Mouse (Mus musculus): ENCODE results near the gene Plcb1. TPM values are rescaled to one million over a fixed set of nuclear protein-coding genes. Genes with fewer than 3 reads are reported as not detected.

The Plcb1 gene
- total RNA-seq, 1 experiment = 0.89 TPM

DNA sequence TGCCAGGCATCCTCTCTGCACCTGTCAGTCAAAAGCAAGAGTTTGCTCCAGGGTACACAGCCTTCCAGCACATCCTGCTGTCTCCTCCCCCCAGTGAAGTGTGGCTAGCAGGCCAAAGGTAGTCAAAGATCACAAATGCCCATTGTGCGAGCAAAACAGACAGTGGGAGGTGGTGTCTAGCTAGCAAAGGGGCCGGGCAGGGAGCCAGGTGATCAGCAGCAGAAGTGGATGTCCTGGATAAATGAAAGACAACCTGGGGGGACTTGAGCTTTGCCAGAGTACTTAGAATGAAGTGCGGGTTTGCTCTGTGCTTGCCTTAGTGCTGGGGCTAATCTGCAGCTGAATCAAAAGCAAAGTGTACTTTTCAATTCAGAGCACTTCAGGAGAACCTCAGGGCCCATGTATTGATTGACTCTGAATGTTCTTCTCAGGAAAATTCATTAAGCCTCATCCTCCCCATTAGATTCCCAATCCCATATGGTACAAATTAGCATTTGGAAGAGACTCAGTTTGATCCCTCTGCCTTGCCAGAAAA is 191.0 kb downstream of the Plcb1 start:
- peak; percentile 6 for DNase-seq (ENCODE audit: low read depth, low spot score)
- Histone ChIP-seq H3K36me3 (ENCODE audit: control insufficient read depth, insufficient read depth, low read length, poor library complexity, severe bottlenecking) (no peaks in the 10 kb centered on the region), H3K4me1 (ENCODE audit: control insufficient read depth in 2 of 2, insufficient read depth in 2 of 2, low read length in 2 of 2, poor library complexity in 1 of 2) (no peaks in the 10 kb centered on the region), H3K4me3 (ENCODE audit: insufficient read depth in 1 of 2, low read depth in 1 of 2, low read length in 2 of 2, poor library complexity in 1 of 2, severe bottlenecking in 1 of 2) (no peak overlapping the region), H3K27ac (ENCODE audit: insufficient read depth, low read depth, low read length, poor library complexity, severe bottlenecking) (no peak overlapping the region), H3K9ac (ENCODE audit: insufficient read depth, low read depth, low read length, poor library complexity, severe bottlenecking) (no peak overlapping the region), H3K9me3 (ENCODE audit: control insufficient read depth, insufficient read depth, low read depth, low read length) (no peaks in the 10 kb centered on the region)
- in situ Hi-C loops (cut with MboI; ENCODE audit: low sequenced_read_pairs in 2 of 2, unreplicated experiment in 2 of 2) = no loop called here
- TF ChIP-seq HCFC1 (IDR thresholded peaks at IDR 0.05; ENCODE audit: borderline replicate concordance, insufficient read depth, low read length) (no peak), MAFK (IDR thresholded peaks at IDR 0.05; ENCODE audit: insufficient read depth, low read depth, low read length) (no peak), ZNF384 (IDR thresholded peaks at IDR 0.05; ENCODE audit: low read depth, low read length) (no peak), CHD2 (IDR thresholded peaks at IDR 0.05; ENCODE audit: low read depth, low read length) (no peak), ZC3H11A (IDR thresholded peaks at IDR 0.05; ENCODE audit: borderline replicate concordance, low read depth, low read length) (no peak)

DNA sequence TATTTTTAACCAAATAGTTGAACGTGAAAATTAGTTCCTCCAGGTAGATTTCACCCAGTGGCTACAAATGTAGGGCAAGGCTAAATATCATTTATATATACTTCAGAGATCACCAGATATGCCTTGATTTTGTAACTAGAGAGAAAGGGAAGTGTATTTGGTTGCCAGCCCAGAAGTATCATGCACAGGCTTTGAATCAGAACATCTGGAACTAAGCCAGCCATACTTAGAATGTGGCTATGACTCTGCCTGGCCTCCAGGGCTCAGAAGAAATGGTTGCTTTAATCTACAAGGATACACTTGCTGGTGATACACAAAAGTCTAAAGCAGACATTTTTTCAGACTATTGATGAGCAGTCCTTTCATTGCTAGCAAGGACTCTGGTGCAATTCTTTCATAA is 191.8 kb downstream of the Plcb1 start:
- H3K4me3 ChIP-seq (ENCODE audit: insufficient read depth in 1 of 2, low read depth in 1 of 2, low read length in 2 of 2, poor library complexity in 1 of 2, severe bottlenecking in 1 of 2) = no peak overlapping the region
- H3K4me1 ChIP-seq (ENCODE audit: control insufficient read depth in 2 of 2, insufficient read depth in 2 of 2, low read length in 2 of 2, poor library complexity in 1 of 2) = no peaks in the 10 kb centered on the region
- H3K9me3 ChIP-seq (ENCODE audit: control insufficient read depth, insufficient read depth, low read depth, low read length) = no peaks in the 10 kb centered on the region
- no peaks in the 10 kb centered on the region for H3K36me3 ChIP-seq (ENCODE audit: control insufficient read depth, insufficient read depth, low read length, poor library complexity, severe bottlenecking)
- H3K27ac ChIP-seq (ENCODE audit: insufficient read depth, low read depth, low read length, poor library complexity, severe bottlenecking) = no peak overlapping the region
- TF ChIP-seq CHD2 (IDR thresholded peaks at IDR 0.05; ENCODE audit: low read depth, low read length) (no peak), ZNF384 (IDR thresholded peaks at IDR 0.05; ENCODE audit: low read depth, low read length) (no peak), MAFK (IDR thresholded peaks at IDR 0.05; ENCODE audit: insufficient read depth, low read depth, low read length) (no peak), HCFC1 (IDR thresholded peaks at IDR 0.05; ENCODE audit: borderline replicate concordance, insufficient read depth, low read length) (no peak), ZC3H11A (IDR thresholded peaks at IDR 0.05; ENCODE audit: borderline replicate concordance, low read depth, low read length) (no peak)
- no peak overlapping the region for H3K9ac ChIP-seq (ENCODE audit: insufficient read depth, low read depth, low read length, poor library complexity, severe bottlenecking)
- in situ Hi-C loops (cut with MboI; ENCODE audit: low sequenced_read_pairs in 2 of 2, unreplicated experiment in 2 of 2) = no loop called here
- no peak for DNase-seq (ENCODE audit: low read depth, low spot score)

DNA sequence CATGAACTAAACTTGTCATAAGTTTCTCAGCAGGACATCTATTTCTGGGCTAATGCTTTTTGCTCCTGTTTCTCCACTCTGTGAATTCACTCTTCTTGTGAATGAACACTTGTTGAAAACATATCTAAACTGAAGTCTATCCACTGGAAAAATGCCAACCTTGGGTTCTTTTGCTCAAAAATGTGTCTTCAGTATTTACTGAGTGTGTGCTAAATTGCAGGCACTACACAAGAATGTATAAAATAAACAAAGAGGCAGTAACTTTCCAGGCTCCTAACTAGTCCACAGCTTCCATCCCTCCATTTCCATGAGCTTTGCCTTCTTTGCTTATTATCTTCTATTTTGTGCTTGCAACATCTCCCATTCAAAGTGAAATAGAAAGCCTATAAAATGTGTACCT is 195.5 kb downstream of the Plcb1 start:
- TF ChIP-seq CHD2 (IDR thresholded peaks at IDR 0.05; ENCODE audit: low read depth, low read length) (no peak), MAFK (IDR thresholded peaks at IDR 0.05; ENCODE audit: insufficient read depth, low read depth, low read length) (no peak), ZNF384 (IDR thresholded peaks at IDR 0.05; ENCODE audit: low read depth, low read length) (no peak), HCFC1 (IDR thresholded peaks at IDR 0.05; ENCODE audit: borderline replicate concordance, insufficient read depth, low read length) (no peak), ZC3H11A (IDR thresholded peaks at IDR 0.05; ENCODE audit: borderline replicate concordance, low read depth, low read length) (no peak)
- in situ Hi-C loops (cut with MboI; ENCODE audit: low sequenced_read_pairs in 2 of 2, unreplicated experiment in 2 of 2) = no loop called here
- Histone ChIP-seq H3K27ac (ENCODE audit: insufficient read depth, low read depth, low read length, poor library complexity, severe bottlenecking) (no peak overlapping the region), H3K4me1 (ENCODE audit: control insufficient read depth in 2 of 2, insufficient read depth in 2 of 2, low read length in 2 of 2, poor library complexity in 1 of 2) (no peaks in the 10 kb centered on the region), H3K9ac (ENCODE audit: insufficient read depth, low read depth, low read length, poor library complexity, severe bottlenecking) (no peak overlapping the region), H3K4me3 (ENCODE audit: insufficient read depth in 1 of 2, low read depth in 1 of 2, low read length in 2 of 2, poor library complexity in 1 of 2, severe bottlenecking in 1 of 2) (no peak overlapping the region), H3K9me3 (ENCODE audit: control insufficient read depth, insufficient read depth, low read depth, low read length) (no peaks in the 10 kb centered on the region), H3K36me3 (ENCODE audit: control insufficient read depth, insufficient read depth, low read length, poor library complexity, severe bottlenecking) (no peaks in the 10 kb centered on the region)
- no peak for DNase-seq (ENCODE audit: low read depth, low spot score)

DNA sequence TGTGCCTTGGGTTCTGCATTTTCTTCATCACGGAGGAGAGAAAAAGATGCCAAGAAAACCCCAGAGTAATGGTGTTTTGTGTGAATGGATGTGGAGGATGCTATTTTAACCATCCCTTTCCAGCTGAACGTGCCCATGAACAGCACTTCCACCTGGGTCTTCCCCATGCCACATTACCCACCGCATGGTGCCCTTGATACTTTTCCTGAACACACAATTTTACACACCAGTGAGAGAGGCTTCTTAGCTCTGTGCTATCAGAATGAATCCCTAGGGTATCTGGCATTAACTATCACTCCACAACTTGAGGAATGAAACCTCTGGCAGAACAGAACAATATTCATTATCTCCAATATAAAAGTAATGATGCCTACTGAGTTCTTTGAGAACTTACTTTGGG is 199.0 kb downstream of the Plcb1 start:
- in situ Hi-C loops (cut with MboI; ENCODE audit: low sequenced_read_pairs in 2 of 2, unreplicated experiment in 2 of 2) = no loop called here
- H3K4me1 ChIP-seq (ENCODE audit: control insufficient read depth in 2 of 2, insufficient read depth in 2 of 2, low read length in 2 of 2, poor library complexity in 1 of 2) = no peaks in the 10 kb centered on the region
- no peak overlapping the region for H3K9ac ChIP-seq (ENCODE audit: insufficient read depth, low read depth, low read length, poor library complexity, severe bottlenecking)
- no peak overlapping the region for H3K27ac ChIP-seq (ENCODE audit: insufficient read depth, low read depth, low read length, poor library complexity, severe bottlenecking)
- H3K9me3 ChIP-seq (ENCODE audit: control insufficient read depth, insufficient read depth, low read depth, low read length) = no peaks in the 10 kb centered on the region
- no peak for DNase-seq (ENCODE audit: low read depth, low spot score)
- no peaks in the 10 kb centered on the region for H3K36me3 ChIP-seq (ENCODE audit: control insufficient read depth, insufficient read depth, low read length, poor library complexity, severe bottlenecking)
- no peak overlapping the region for H3K4me3 ChIP-seq (ENCODE audit: insufficient read depth in 1 of 2, low read depth in 1 of 2, low read length in 2 of 2, poor library complexity in 1 of 2, severe bottlenecking in 1 of 2)
- TF ChIP-seq MAFK (IDR thresholded peaks at IDR 0.05; ENCODE audit: insufficient read depth, low read depth, low read length) (no peak), HCFC1 (IDR thresholded peaks at IDR 0.05; ENCODE audit: borderline replicate concordance, insufficient read depth, low read length) (no peak), ZNF384 (IDR thresholded peaks at IDR 0.05; ENCODE audit: low read depth, low read length) (no peak), ZC3H11A (IDR thresholded peaks at IDR 0.05; ENCODE audit: borderline replicate concordance, low read depth, low read length) (no peak)

DNA sequence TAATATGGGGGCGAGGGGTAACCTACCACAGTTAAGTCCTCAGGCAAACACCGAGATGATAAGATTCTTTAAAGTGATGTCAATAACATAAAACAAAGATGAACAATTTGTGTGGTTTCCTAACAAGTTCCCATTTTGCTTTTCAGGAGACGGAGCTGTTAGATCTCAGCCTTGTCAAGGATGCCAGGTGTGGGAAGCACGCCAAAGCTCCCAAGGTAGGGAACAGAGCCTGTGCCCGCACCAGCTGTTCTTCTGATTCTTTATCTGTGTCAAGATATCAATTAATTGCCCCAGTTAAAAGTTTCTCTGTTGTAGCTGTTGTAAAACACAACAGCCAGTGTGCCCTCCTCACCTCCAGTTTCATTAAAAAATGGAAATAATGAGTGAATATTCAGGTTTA is 202.1 kb downstream of the Plcb1 start:
- Histone ChIP-seq H3K27ac (ENCODE audit: insufficient read depth, low read depth, low read length, poor library complexity, severe bottlenecking) (no peak overlapping the region), H3K4me1 (ENCODE audit: control insufficient read depth in 2 of 2, insufficient read depth in 2 of 2, low read length in 2 of 2, poor library complexity in 1 of 2) (no peaks in the 10 kb centered on the region), H3K36me3 (ENCODE audit: control insufficient read depth, insufficient read depth, low read length, poor library complexity, severe bottlenecking) (no peaks in the 10 kb centered on the region), H3K4me3 (ENCODE audit: insufficient read depth in 1 of 2, low read depth in 1 of 2, low read length in 2 of 2, poor library complexity in 1 of 2, severe bottlenecking in 1 of 2) (no peak overlapping the region), H3K9ac (ENCODE audit: insufficient read depth, low read depth, low read length, poor library complexity, severe bottlenecking) (no peak overlapping the region), H3K9me3 (ENCODE audit: control insufficient read depth, insufficient read depth, low read depth, low read length) (no peaks in the 10 kb centered on the region)
- in situ Hi-C loops (cut with MboI; ENCODE audit: low sequenced_read_pairs in 2 of 2, unreplicated experiment in 2 of 2) = no loop called here
- TF ChIP-seq HCFC1 (IDR thresholded peaks at IDR 0.05; ENCODE audit: borderline replicate concordance, insufficient read depth, low read length) = no peak
- no peak for TF ChIP-seq ZNF384 (IDR thresholded peaks at IDR 0.05; ENCODE audit: low read depth, low read length)
- no peak for TF ChIP-seq ZC3H11A (IDR thresholded peaks at IDR 0.05; ENCODE audit: borderline replicate concordance, low read depth, low read length)
- TF ChIP-seq CHD2 (IDR thresholded peaks at IDR 0.05; ENCODE audit: low read depth, low read length) = no peak
- TF ChIP-seq MAFK (IDR thresholded peaks at IDR 0.05; ENCODE audit: insufficient read depth, low read depth, low read length) = no peak
- no peak for DNase-seq (ENCODE audit: low read depth, low spot score)
